Mouse (Mus musculus) bone marrow macrophage, adult 2 months (primary cell): ENCODE measurements around the gene Tex29. TPM values are rescaled to one million over a fixed set of nuclear protein-coding genes. Genes with fewer than 3 reads are reported as not detected.

ENCODE experiments used
- H3K27ac ChIP-seq: 2 replicates; pipeline ENCODE4 v1.5.1; 2012; ENCODE audit warnings: low read depth, low read length; ENCODE audit not compliant: insufficient read depth
- H3K4me1 ChIP-seq: 2 replicates; pipeline ENCODE4 v1.6.1; 2012; ENCODE audit warnings: low read length; ENCODE audit not compliant: control insufficient read depth, insufficient read depth
- H3K4me3 ChIP-seq: 2 replicates; pipeline ENCODE4 v1.5.1; 2012; ENCODE audit warnings: mild to moderate bottlenecking, low read length, moderate library complexity; ENCODE audit not compliant: insufficient read depth
- CTCF ChIP-seq: IDR thresholded peaks from 2 replicates; pipeline ENCODE4 v1.5.1; 2012; ENCODE audit warnings: low read depth, mild to moderate bottlenecking, low read length, moderate library complexity
- POLR2A ChIP-seq: IDR thresholded peaks from 2 replicates; pipeline ENCODE4 v1.6.1; 2012; ENCODE audit warnings: mild to moderate bottlenecking, low read depth, low read length, borderline replicate concordance
- polyA plus RNA-seq: library from polyadenylated mRNA; stranded (reverse); fragments of >200 nt; gene quantifications from 2 replicates; pipeline ENCODE4 v1.2.4, GENCODE M21; 2012; ENCODE audit not compliant: missing spikeins, insufficient read depth, insufficient read length

Tex29 gene
- polyA plus RNA-seq, 1 experiment: not detected

- Histone ChIP-seq H3K27ac (no peak overlapping the region), H3K4me3 (no peak overlapping the region), H3K4me1 (peaks cover 35% of the 10 kb centered on the region)
- TF ChIP-seq POLR2A (no peak), CTCF (no peak)
Observed at GRCm38 (mm10) chr8:11808047-11808446, 32.2 kb upstream of the Tex29 start.

- Histone ChIP-seq H3K4me1 (peaks cover 22% of the 10 kb centered on the region), H3K27ac (no peak overlapping the region), H3K4me3 (no peak overlapping the region)
- TF ChIP-seq POLR2A: no peak
- no peak for TF ChIP-seq CTCF
Observed at GRCm38 (mm10) chr8:11810426-11810825, 29.8 kb upstream of the Tex29 start.

- TF ChIP-seq POLR2A: no peak
- no peak for TF ChIP-seq CTCF
- H3K27ac ChIP-seq: no peak overlapping the region
- no peak overlapping the region for H3K4me3 ChIP-seq
- no peaks in the 10 kb centered on the region for H3K4me1 ChIP-seq
Observed at GRCm38 (mm10) chr8:11813801-11814200, 26.5 kb upstream of the Tex29 start.

- Histone ChIP-seq H3K27ac (no peak overlapping the region), H3K4me3 (no peak overlapping the region), H3K4me1 (no peaks in the 10 kb centered on the region)
- no peak for TF ChIP-seq CTCF
- TF ChIP-seq POLR2A: no peak
Observed at GRCm38 (mm10) chr8:11815206-11815605, 25.1 kb upstream of the Tex29 start.

GRCm38 (mm10) chr8:11820136-11820535 is 20.1 kb upstream of the Tex29 start:
- Histone ChIP-seq H3K27ac (no peak overlapping the region), H3K4me1 (peaks cover 9% of the 10 kb centered on the region), H3K4me3 (no peak overlapping the region)
- TF ChIP-seq POLR2A: no peak
- TF ChIP-seq CTCF: no peak

GRCm38 (mm10) chr8:11820568-11820967 is 19.7 kb upstream of the Tex29 start:
- no peak overlapping the region for H3K4me3 ChIP-seq
- TF ChIP-seq POLR2A (no peak), CTCF (no peak)
- peaks cover 9% of the 10 kb centered on the region for H3K4me1 ChIP-seq
- no peak overlapping the region for H3K27ac ChIP-seq

- no peak overlapping the region for H3K4me3 ChIP-seq
- H3K4me1 ChIP-seq: peaks cover 9% of the 10 kb centered on the region
- TF ChIP-seq POLR2A (no peak), CTCF (no peak)
Observed at GRCm38 (mm10) chr8:11821451-11822206, 18.6 kb upstream of the Tex29 start.

GRCm38 (mm10) chr8:11822550-11823060 is 17.7 kb upstream of the Tex29 start:
- no peak overlapping the region for H3K4me3 ChIP-seq
- no peak overlapping the region for H3K27ac ChIP-seq
- peaks cover 9% of the 10 kb centered on the region for H3K4me1 ChIP-seq
- TF ChIP-seq POLR2A (no peak), CTCF (no peak)

More at GRCm38 (mm10) chr8:11821451-11822206, 18.6 kb upstream of the Tex29 start:
- no peak overlapping the region for H3K27ac ChIP-seq

GRCm38 (mm10) chr8:11825756-11826155 is 14.5 kb upstream of the Tex29 start:
- TF ChIP-seq CTCF (no peak), POLR2A (no peak)

GRCm38 (mm10) chr8:11827312-11827711 is 13.0 kb upstream of the Tex29 start:
- Histone ChIP-seq H3K4me3 (no peak overlapping the region), H3K27ac (no peak overlapping the region)
- TF ChIP-seq POLR2A: no peak
- TF ChIP-seq CTCF: no peak

More at GRCm38 (mm10) chr8:11825756-11826155, 14.5 kb upstream of the Tex29 start:
- peaks cover 8% of the 10 kb centered on the region for H3K4me1 ChIP-seq
- no peak overlapping the region for H3K27ac ChIP-seq
- H3K4me3 ChIP-seq: no peak overlapping the region

More at GRCm38 (mm10) chr8:11827312-11827711, 13.0 kb upstream of the Tex29 start:
- peaks cover 6% of the 10 kb centered on the region for H3K4me1 ChIP-seq
